Mouse (Mus musculus): ENCODE data around the gene Cdkn2b.

- TF ChIP-seq POLR2A (IDR thresholded peaks at IDR 0.05; ENCODE audit: insufficient read depth, low read length) (no peak), CTCF (IDR thresholded peaks at IDR 0.05; ENCODE audit: low read depth, low read length) (no peak), EP300 (IDR thresholded peaks at IDR 0.05; ENCODE audit: insufficient read depth, low read depth, low read length) (no peak)
Observed at GRCm38 (mm10) chr4:89282661-89283060, 28.2 kb downstream of the Cdkn2b start.

Measured in ES-Bruce4 (cell line).